Mouse (Mus musculus): ENCODE results near the gene Olfr531. TPM values are rescaled to one million over a fixed set of nuclear protein-coding genes. Genes with fewer than 3 reads are reported as not detected.

Gene Olfr531
- not detected in 2 replicates for polyA plus RNA-seq (2015; fragmentation: Nextera tagmentation; extraction: Ambion mirVana)

DNA sequence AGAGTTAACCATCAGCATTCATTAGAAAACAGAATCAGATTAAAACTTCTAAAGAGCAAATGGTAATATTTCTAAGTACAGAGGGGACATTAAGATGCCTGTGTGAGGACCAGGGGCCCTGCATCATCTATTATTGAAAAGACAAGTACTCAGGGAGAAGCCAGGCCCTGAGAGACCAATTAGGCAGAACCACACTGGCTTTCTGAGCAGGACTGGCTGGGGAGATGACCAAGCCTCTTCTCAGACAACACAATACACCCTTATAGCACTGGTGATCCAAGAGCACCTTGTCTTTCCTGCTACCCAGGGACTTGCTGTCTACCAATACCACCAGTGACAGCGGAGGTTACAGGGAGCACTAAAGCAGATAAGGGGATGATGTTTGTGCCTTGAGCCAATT lies at the start of gene Olfr531:
Gene Olfr531, minus strand, starts transcription at position 101 of the 400 bp plus-strand sequence.
- Histone ChIP-seq H3K9ac (replicated peaks) (no peak within 1 kb of the TSS), H3K9me3 (no peaks in the 10 kb centered on the region), H3K27me3 (no peaks in the 10 kb centered on the region), H3K4me3 (no peak within 1 kb of the TSS), H3K4me2 (replicated peaks) (no peak within 1 kb of the TSS), H3K4me1 (no peaks in the 10 kb centered on the region), H3K27ac (replicated peaks) (no peak within 1 kb of the TSS), H3K36me3 (no peaks in the 10 kb centered on the region)
- WGBS = 90% methylated on average over 1 of the region's 1 CpGs
- ATAC-seq (replicated peaks) = no peak

- H3K27me3 ChIP-seq = no peaks in the 10 kb centered on the region
- H3K9ac ChIP-seq (replicated peaks) = no peak overlapping the region
- 78% methylated on average over 1 of the region's 1 CpGs for WGBS
- H3K27ac ChIP-seq (replicated peaks) = no peak overlapping the region
- H3K4me3 ChIP-seq = no peak overlapping the region
- no peaks in the 10 kb centered on the region for H3K9me3 ChIP-seq
- no peaks in the 10 kb centered on the region for H3K36me3 ChIP-seq
- H3K4me1 ChIP-seq = no peaks in the 10 kb centered on the region
- ATAC-seq (replicated peaks) = no peak
- no peak overlapping the region for H3K4me2 ChIP-seq (replicated peaks)
These were observed 40.4 kb upstream of the Olfr531 start for GRCm38 (mm10) chr7:140443141-140443540.

- Histone ChIP-seq H3K9ac (replicated peaks) (no peak within 1 kb of the TSS), H3K4me3 (no peak within 1 kb of the TSS), H3K9me3 (no peaks in the 10 kb centered on the region), H3K4me1 (no peaks in the 10 kb centered on the region), H3K36me3 (no peaks in the 10 kb centered on the region), H3K27me3 (no peaks in the 10 kb centered on the region), H3K4me2 (replicated peaks) (no peak within 1 kb of the TSS), H3K27ac (replicated peaks) (no peak within 1 kb of the TSS)
- no peak for ATAC-seq (replicated peaks)
- WGBS = 89% methylated on average over 1 of the region's 1 CpGs
These were observed 18.8 kb upstream of the Olfr531 start, which contains the start of gene Olfr532 for GRCm38 (mm10) chr7:140421539-140421938. TSS of gene Olfr532 (minus strand) at chr7:140421639.

- Histone ChIP-seq H3K36me3 (no peaks in the 10 kb centered on the region), H3K4me2 (replicated peaks) (no peak overlapping the region), H3K4me1 (no peaks in the 10 kb centered on the region), H3K9ac (replicated peaks) (no peak overlapping the region), H3K4me3 (no peak overlapping the region), H3K9me3 (no peaks in the 10 kb centered on the region), H3K27ac (replicated peaks) (no peak overlapping the region), H3K27me3 (no peaks in the 10 kb centered on the region)
- 97% methylated on average over 2 of the region's 2 CpGs for WGBS
- no peak for ATAC-seq (replicated peaks)
These were observed 25.8 kb downstream of the Olfr531 start for GRCm38 (mm10) chr7:140376911-140377310.

DNA sequence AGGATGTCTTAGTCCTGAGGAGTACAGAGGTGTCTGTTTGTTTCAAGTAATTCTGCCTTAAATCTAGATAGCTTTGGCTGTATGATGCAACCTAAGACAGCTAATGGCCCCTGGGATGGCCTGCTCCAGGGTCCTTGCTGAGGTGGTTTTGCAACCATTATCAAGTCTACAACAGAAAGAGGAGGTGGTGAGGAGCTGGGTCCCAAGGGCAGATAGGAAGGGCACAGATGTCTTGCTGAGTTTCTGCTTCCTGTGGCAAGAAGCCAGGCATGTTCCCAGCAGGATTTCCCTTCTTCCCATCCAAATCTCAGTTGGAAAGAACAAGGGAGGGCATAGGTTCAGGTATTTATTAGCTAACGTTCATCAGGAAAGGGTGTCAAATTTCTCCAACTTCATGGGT lies 26.5 kb downstream of the Olfr531 start, which contains the start of gene Olfr530:
Gene Olfr530, minus strand, starts transcription at position 101 of the 400 bp plus-strand sequence.
- Histone ChIP-seq H3K36me3 (no peaks in the 10 kb centered on the region), H3K4me2 (replicated peaks) (no peak within 1 kb of the TSS), H3K9me3 (no peaks in the 10 kb centered on the region), H3K27ac (replicated peaks) (no peak within 1 kb of the TSS), H3K27me3 (no peaks in the 10 kb centered on the region), H3K9ac (replicated peaks) (no peak within 1 kb of the TSS), H3K4me3 (no peak within 1 kb of the TSS), H3K4me1 (no peaks in the 10 kb centered on the region)
- WGBS = 68% methylated on average over 1 of the region's 1 CpGs
- no peak for ATAC-seq (replicated peaks)

- WGBS = 77% methylated on average over 4 of the region's 4 CpGs
- Histone ChIP-seq H3K27ac (replicated peaks) (no peak overlapping the region), H3K4me2 (replicated peaks) (no peak overlapping the region)
These were observed 28.4 kb downstream of the Olfr531 start for GRCm38 (mm10) chr7:140374300-140374699.

GRCm38 (mm10) chr7:140361571-140361970 lies 41.1 kb downstream of the Olfr531 start, which contains the start of gene Olfr60:
TSS of gene Olfr60 (minus strand) at chr7:140361671.
- ATAC-seq (replicated peaks) = no peak
- H3K27me3 ChIP-seq = no peaks in the 10 kb centered on the region
- 75% methylated on average over 3 of the region's 3 CpGs for WGBS
- H3K4me1 ChIP-seq = no peaks in the 10 kb centered on the region
- no peak within 1 kb of the TSS for H3K4me2 ChIP-seq (replicated peaks)
- no peak within 1 kb of the TSS for H3K27ac ChIP-seq (replicated peaks)
- no peaks in the 10 kb centered on the region for H3K9me3 ChIP-seq
- no peak within 1 kb of the TSS for H3K4me3 ChIP-seq
- no peak within 1 kb of the TSS for H3K9ac ChIP-seq (replicated peaks)
- H3K36me3 ChIP-seq = no peaks in the 10 kb centered on the region

More at GRCm38 (mm10) chr7:140374300-140374699, 28.4 kb downstream of the Olfr531 start:
- no peaks in the 10 kb centered on the region for H3K4me1 ChIP-seq
- no peaks in the 10 kb centered on the region for H3K27me3 ChIP-seq
- no peaks in the 10 kb centered on the region for H3K36me3 ChIP-seq
- no peak overlapping the region for H3K9ac ChIP-seq (replicated peaks)
- no peak overlapping the region for H3K4me3 ChIP-seq
- no peak for ATAC-seq (replicated peaks)
- H3K9me3 ChIP-seq = no peaks in the 10 kb centered on the region

Other genes starting within 250 kb of the Olfr531 start
- gene Sprn, start 248.0 kb downstream of the Olfr531 start, polyA plus RNA-seq (2015; fragmentation: Nextera tagmentation; extraction: Ambion mirVana) = 15.2 and 15.7 TPM in 2 replicates
- not detected in 2 replicates for gene Olfr522, start 238.2 kb downstream of the Olfr531 start, polyA plus RNA-seq (2015; fragmentation: Nextera tagmentation; extraction: Ambion mirVana)
- not detected in 2 replicates for gene Olfr523, start 229.7 kb downstream of the Olfr531 start, polyA plus RNA-seq (2015; fragmentation: Nextera tagmentation; extraction: Ambion mirVana)
- not detected in 2 replicates for gene Olfr524, start 197.0 kb downstream of the Olfr531 start, polyA plus RNA-seq (2015; fragmentation: Nextera tagmentation; extraction: Ambion mirVana)
- not detected in 2 replicates for gene Cd163l1, start 184.7 kb downstream of the Olfr531 start, polyA plus RNA-seq (2015; fragmentation: Nextera tagmentation; extraction: Ambion mirVana)
- not detected in 2 replicates for gene 5830411N06Rik, start 155.6 kb downstream of the Olfr531 start, polyA plus RNA-seq (2015; fragmentation: Nextera tagmentation; extraction: Ambion mirVana)
- not detected in 2 replicates for gene Olfr525, start 82.1 kb downstream of the Olfr531 start, polyA plus RNA-seq (2015; fragmentation: Nextera tagmentation; extraction: Ambion mirVana)
- gene Olfr527, start 68.9 kb downstream of the Olfr531 start, polyA plus RNA-seq (2015; fragmentation: Nextera tagmentation; extraction: Ambion mirVana) = not detected in 2 replicates
- not detected in 2 replicates for gene Olfr60, start 41.2 kb downstream of the Olfr531 start, polyA plus RNA-seq (2015; fragmentation: Nextera tagmentation; extraction: Ambion mirVana)
- not detected in 2 replicates for gene Olfr530, start 26.6 kb downstream of the Olfr531 start, polyA plus RNA-seq (2015; fragmentation: Nextera tagmentation; extraction: Ambion mirVana)
- not detected in 2 replicates for gene Olfr532, start 18.7 kb upstream of the Olfr531 start, polyA plus RNA-seq (2015; fragmentation: Nextera tagmentation; extraction: Ambion mirVana)
- not detected in 2 replicates for gene Olfr533, start 60.5 kb upstream of the Olfr531 start, polyA plus RNA-seq (2015; fragmentation: Nextera tagmentation; extraction: Ambion mirVana)
- gene Olfr535, start 81.3 kb upstream of the Olfr531 start, polyA plus RNA-seq (2015; fragmentation: Nextera tagmentation; extraction: Ambion mirVana) = not detected in 2 replicates
- gene Olfr536, start 104.5 kb upstream of the Olfr531 start, polyA plus RNA-seq (2015; fragmentation: Nextera tagmentation; extraction: Ambion mirVana) = not detected in 2 replicates
- not detected in 2 replicates for gene Olfr538, start 165.0 kb upstream of the Olfr531 start, polyA plus RNA-seq (2015; fragmentation: Nextera tagmentation; extraction: Ambion mirVana)
- 0.03 TPM in 1 of 2 replicates, not detected in the other for gene Olfr46, start 198.4 kb upstream of the Olfr531 start, polyA plus RNA-seq (2015; fragmentation: Nextera tagmentation; extraction: Ambion mirVana)
- gene Olfr61, start 226.1 kb upstream of the Olfr531 start, polyA plus RNA-seq (2015; fragmentation: Nextera tagmentation; extraction: Ambion mirVana) = not detected in 2 replicates
- not detected in 2 replicates for gene Olfr53, start 243.5 kb upstream of the Olfr531 start, polyA plus RNA-seq (2015; fragmentation: Nextera tagmentation; extraction: Ambion mirVana)